Mouse (Mus musculus) forebrain, embryonic 10.5 days (tissue): ENCODE results near the gene 9230112D13Rik. TPM values are rescaled to one million over a fixed set of nuclear protein-coding genes. Genes with fewer than 3 reads are reported as not detected.

Source experiments
- DNase-seq: peaks from one replicate; pipeline ENCODE4 v3.0.0-alpha.2; 2017; ENCODE audit warnings: low spot score; ENCODE audit errors: extremely low spot score
- H3K27ac ChIP-seq: fragments of 300-500 bp; sonication (generic); 2 replicates; pipeline ENCODE4 v1.5.1; 2016; ENCODE audit warnings: mild to moderate bottlenecking
- H3K27me3 ChIP-seq: fragments of 300-500 bp; sonication (generic); 2 replicates; pipeline ENCODE4 v1.6.1; 2016; ENCODE audit warnings: mild to moderate bottlenecking; ENCODE audit not compliant: poor library complexity, severe bottlenecking
- H3K36me3 ChIP-seq: fragments of 300-500 bp; sonication (generic); replicated peaks from 2 replicates; pipeline ENCODE4 v1.6.1; 2016; ENCODE audit warnings: mild to moderate bottlenecking, moderate library complexity
- H3K4me1 ChIP-seq: fragments of 300-500 bp; sonication (generic); 2 replicates; pipeline ENCODE4 v1.6.1; 2016
- H3K4me3 ChIP-seq: fragments of 300-500 bp; sonication (generic); 2 replicates; pipeline ENCODE4 v1.5.1; 2016; ENCODE audit warnings: mild to moderate bottlenecking, moderate library complexity
- H3K9me3 ChIP-seq: fragments of 300-500 bp; sonication (generic); 2 replicates; pipeline ENCODE4 v1.6.1; 2016; ENCODE audit warnings: mild to moderate bottlenecking, moderate library complexity
- WGBS: fragments of 180-500 bp; shearing (Covaris S2); methylation state at CpG from one replicate; pipeline ENCODE4 v1.1.7; 2016; 5-methylcytosine and 5-hydroxymethylcytosine counted together
- polyA plus RNA-seq: library from polyadenylated mRNA; unstranded; fragments of >200 nt; fragmentation: Nextera tagmentation; extraction: Ambion mirVana; gene quantifications from 2 replicates; pipeline ENCODE4 v1.2.1, GENCODE M21; 2016

9230112D13Rik gene
- polyA plus RNA-seq, 1 experiment from 2014 or later: not detected

- 76% methylated on average over 13 of the region's 13 CpGs for WGBS
- no peak for DNase-seq
- Histone ChIP-seq H3K27ac (0 out of 2 replicates have a peak overlapping the region, but pooled peaks have one; percentile 5), H3K4me3 (no peak overlapping the region), H3K27me3 (peaks cover 26% of the 10 kb centered on the region), H3K9me3 (no peaks in the 10 kb centered on the region), H3K36me3 (no peaks in the 10 kb centered on the region), H3K4me1 (no peaks in the 10 kb centered on the region)
Measured at GRCm38 (mm10) chr14:34555211-34555610, 32.6 kb upstream of the 9230112D13Rik start.

GRCm38 (mm10) chr14:34554047-34554446 lies 31.4 kb upstream of the 9230112D13Rik start:
- Histone ChIP-seq H3K27me3 (peaks cover 31% of the 10 kb centered on the region), H3K36me3 (no peaks in the 10 kb centered on the region), H3K4me1 (0 out of 2 replicates have a peak, but pooled peaks cover 6% of the 10 kb centered on the region), H3K9me3 (no peaks in the 10 kb centered on the region), H3K27ac (no peak overlapping the region), H3K4me3 (no peak overlapping the region)
- DNase-seq: no peak
- WGBS: 71% methylated on average over 3 of the region's 3 CpGs

GRCm38 (mm10) chr14:34553470-34553869 lies 30.9 kb upstream of the 9230112D13Rik start:
- no peak overlapping the region for H3K27ac ChIP-seq
- WGBS: 89% methylated on average over 6 of the region's 6 CpGs
- H3K9me3 ChIP-seq: no peaks in the 10 kb centered on the region
- no peaks in the 10 kb centered on the region for H3K36me3 ChIP-seq
- H3K27me3 ChIP-seq: peaks cover 31% of the 10 kb centered on the region
- DNase-seq: no peak
- H3K4me1 ChIP-seq: peaks cover 10% of the 10 kb centered on the region
- H3K4me3 ChIP-seq: no peak overlapping the region

GRCm38 (mm10) chr14:34552226-34552625 lies 29.6 kb upstream of the 9230112D13Rik start:
- no peak for DNase-seq
- H3K36me3 ChIP-seq: no peaks in the 10 kb centered on the region
- H3K4me3 ChIP-seq: no peak overlapping the region
- H3K9me3 ChIP-seq: no peaks in the 10 kb centered on the region
- WGBS: 89% methylated on average over 5 of the region's 5 CpGs
- no peak overlapping the region for H3K27ac ChIP-seq
- peaks cover 17% of the 10 kb centered on the region for H3K4me1 ChIP-seq
- peaks cover 41% of the 10 kb centered on the region for H3K27me3 ChIP-seq

DNA sequence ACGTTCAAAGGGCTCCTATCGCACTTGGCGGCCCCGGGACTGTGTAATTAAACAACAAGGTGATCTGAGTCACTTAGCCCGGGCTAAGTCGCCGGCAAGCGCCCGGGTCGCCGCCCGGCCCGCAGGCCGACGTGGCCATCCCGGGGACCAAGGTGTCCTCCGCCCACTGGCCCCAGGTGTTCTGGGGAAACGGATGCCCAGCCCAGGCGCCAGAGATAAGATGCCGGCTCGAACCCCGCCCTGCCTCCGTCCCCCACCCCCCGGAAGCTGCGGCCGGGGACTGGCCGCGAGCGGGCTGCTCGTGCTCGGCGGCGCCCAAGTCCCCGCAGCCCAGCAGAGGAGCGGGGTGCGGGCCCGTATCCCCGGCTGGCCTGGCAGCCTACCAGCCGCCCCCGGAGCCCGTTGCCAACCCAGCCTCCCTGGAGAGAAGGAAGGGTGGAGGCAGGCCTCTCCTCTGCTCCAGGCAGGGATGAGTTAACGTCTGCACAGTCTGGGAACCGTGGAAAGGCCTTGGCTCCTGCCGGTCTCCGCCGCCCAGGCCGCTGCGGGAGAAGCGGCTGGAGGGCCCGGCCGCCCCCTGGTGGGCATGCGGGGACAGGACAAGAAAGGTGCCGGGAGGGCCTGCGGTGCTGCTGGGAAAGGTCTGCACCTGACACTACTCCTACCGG lies 26.5 kb upstream of the 9230112D13Rik start:
- H3K9me3 ChIP-seq: no peaks in the 10 kb centered on the region
- DNase-seq: peak; percentile 88
- peaks cover 66% of the 10 kb centered on the region for H3K27me3 ChIP-seq
- under 1% methylated on average over 54 of the region's 55 CpGs for WGBS
- H3K27ac ChIP-seq: peak overlapping the region; percentile 92
- H3K4me1 ChIP-seq: peaks cover 17% of the 10 kb centered on the region
- no peaks in the 10 kb centered on the region for H3K36me3 ChIP-seq
- H3K4me3 ChIP-seq: peak overlapping the region; percentile 83

DNA sequence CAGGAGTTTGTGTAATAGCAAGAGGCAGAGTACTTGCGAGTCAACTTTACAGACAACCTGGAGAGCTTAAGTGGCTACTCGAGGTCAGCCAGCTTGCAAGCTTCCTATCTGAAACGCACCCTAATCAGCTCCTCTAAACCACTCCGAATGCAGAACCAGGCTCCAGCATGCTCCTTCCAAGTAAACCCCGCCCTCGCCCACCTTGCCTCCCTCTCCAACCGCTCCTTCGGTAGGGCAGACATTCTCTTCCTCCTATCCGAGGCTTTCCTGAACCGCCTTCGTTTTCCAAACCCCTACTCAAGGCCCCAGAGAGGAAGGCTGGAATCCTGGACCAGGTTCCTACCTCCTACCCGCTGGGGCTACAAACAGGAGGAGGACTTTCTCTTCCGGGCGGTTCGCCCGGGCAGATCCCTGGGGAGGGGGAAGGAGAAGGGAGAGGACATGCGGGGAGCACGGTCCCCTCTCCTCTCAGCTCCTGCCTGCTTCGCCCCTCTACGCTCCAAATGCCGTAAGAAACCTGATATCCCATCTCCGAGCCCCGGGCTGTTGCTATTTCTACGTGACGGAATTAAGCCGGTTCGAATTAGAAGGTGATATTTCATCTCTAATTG lies 25.9 kb upstream of the 9230112D13Rik start:
- peaks cover 17% of the 10 kb centered on the region for H3K4me1 ChIP-seq
- no peaks in the 10 kb centered on the region for H3K36me3 ChIP-seq
- H3K9me3 ChIP-seq: no peaks in the 10 kb centered on the region
- peaks cover 66% of the 10 kb centered on the region for H3K27me3 ChIP-seq
- WGBS: under 1% methylated on average over 27 of the region's 27 CpGs
- peak overlapping the region; percentile 83 for H3K4me3 ChIP-seq
- DNase-seq: peak; percentile 65
- peak overlapping the region; percentile 92 for H3K27ac ChIP-seq

- Histone ChIP-seq H3K4me1 (peaks cover 22% of the 10 kb centered on the region), H3K36me3 (no peaks in the 10 kb centered on the region), H3K4me3 (no peak overlapping the region), H3K27me3 (peaks cover 62% of the 10 kb centered on the region), H3K27ac (no peak overlapping the region), H3K9me3 (no peaks in the 10 kb centered on the region)
- WGBS: 75% methylated on average over 2 of the region's 2 CpGs
- DNase-seq: no peak
Measured at GRCm38 (mm10) chr14:34544545-34544944, 21.9 kb upstream of the 9230112D13Rik start.

- Histone ChIP-seq H3K27me3 (peaks cover 62% of the 10 kb centered on the region), H3K4me3 (no peak overlapping the region), H3K27ac (no peak overlapping the region), H3K36me3 (no peaks in the 10 kb centered on the region), H3K9me3 (no peaks in the 10 kb centered on the region), H3K4me1 (peaks cover 16% of the 10 kb centered on the region)
- DNase-seq: no peak
- WGBS: 88% methylated on average over 6 of the region's 6 CpGs
Measured at GRCm38 (mm10) chr14:34544001-34544400, 21.4 kb upstream of the 9230112D13Rik start.

- Histone ChIP-seq H3K9me3 (no peaks in the 10 kb centered on the region), H3K4me1 (peaks cover 14% of the 10 kb centered on the region), H3K36me3 (no peaks in the 10 kb centered on the region), H3K4me3 (no peak overlapping the region), H3K27ac (no peak overlapping the region), H3K27me3 (peaks cover 62% of the 10 kb centered on the region)
- DNase-seq: no peak
- WGBS: 74% methylated on average over 6 of the region's 6 CpGs
Measured at GRCm38 (mm10) chr14:34543596-34543995, 21.0 kb upstream of the 9230112D13Rik start.

DNA sequence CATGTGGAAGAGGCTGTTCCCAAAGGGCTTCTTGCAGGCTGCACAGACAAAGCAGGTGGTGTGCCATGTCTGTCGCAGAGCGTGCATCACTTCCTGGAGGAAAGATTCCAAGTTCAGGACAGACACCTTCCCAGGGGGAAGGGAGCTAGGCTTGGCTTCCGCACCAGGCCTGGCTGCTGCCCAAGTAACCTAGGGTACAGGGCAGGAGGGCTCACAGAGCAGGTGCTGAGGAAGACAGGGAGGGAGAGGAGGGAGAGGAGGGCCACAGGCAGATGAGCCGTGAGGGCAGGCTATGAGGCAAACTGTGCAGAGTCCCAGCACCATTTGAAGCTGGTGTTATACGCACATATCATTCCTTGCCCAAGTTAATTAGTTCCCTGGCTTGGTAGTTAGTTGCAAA lies 19.3 kb upstream of the 9230112D13Rik start:
- Histone ChIP-seq H3K27me3 (peaks cover 49% of the 10 kb centered on the region), H3K4me1 (peaks cover 6% of the 10 kb centered on the region), H3K4me3 (no peak overlapping the region), H3K27ac (no peak overlapping the region), H3K36me3 (no peaks in the 10 kb centered on the region), H3K9me3 (no peaks in the 10 kb centered on the region)
- WGBS: 89% methylated on average over 5 of the region's 5 CpGs
- DNase-seq: no peak

DNA sequence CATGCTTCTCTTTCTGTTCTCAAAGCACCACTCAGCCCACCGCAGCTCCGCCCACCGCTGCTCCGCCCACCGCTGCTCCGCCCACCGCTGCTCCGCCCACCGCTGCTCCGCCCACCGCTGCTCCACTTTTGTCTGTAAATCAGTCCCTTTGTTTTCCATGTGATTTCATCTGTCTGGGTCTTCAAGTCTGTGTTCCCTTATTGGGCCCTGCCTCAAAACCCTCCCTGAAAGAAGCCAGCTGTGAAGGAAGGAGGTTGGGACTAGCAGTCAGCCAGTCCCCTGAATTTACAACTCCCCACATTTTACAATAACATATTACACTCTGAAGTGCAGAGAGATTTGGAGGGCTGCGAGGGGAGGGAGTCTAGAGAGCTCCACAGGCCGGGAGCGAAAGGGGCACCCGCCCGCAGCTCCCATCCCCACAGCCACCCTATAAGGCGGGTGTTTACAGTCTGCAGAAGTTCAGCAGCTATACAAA lies 18.1 kb upstream of the 9230112D13Rik start:
- H3K4me3 ChIP-seq: peak overlapping the region; percentile 26
- H3K27me3 ChIP-seq: peaks cover 42% of the 10 kb centered on the region
- peak overlapping the region; percentile 73 for H3K27ac ChIP-seq
- 13% methylated on average over 17 of the region's 17 CpGs for WGBS
- peaks cover 6% of the 10 kb centered on the region for H3K4me1 ChIP-seq
- peak; percentile 39 for DNase-seq
- no peaks in the 10 kb centered on the region for H3K36me3 ChIP-seq
- no peaks in the 10 kb centered on the region for H3K9me3 ChIP-seq

DNA sequence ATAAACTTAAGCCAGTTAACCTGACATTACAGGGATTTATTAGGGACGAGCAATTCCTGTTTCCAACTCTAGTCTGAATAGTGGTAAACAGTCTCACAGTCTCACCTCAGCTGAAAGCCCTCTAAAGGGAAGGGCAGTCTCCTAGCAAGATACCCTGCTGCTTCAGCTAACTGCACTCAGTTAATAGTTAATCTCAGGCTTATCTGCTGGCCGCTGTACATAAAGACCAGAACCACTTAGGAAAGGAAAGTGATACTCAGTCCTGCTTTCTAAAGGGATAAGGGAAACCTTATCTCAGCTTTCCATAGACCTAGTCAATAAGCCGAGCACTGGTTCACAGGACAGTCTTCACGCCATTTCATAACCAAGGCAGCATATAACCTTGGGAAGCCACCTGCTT lies 13.3 kb upstream of the 9230112D13Rik start:
- Histone ChIP-seq H3K4me1 (peaks cover 4% of the 10 kb centered on the region), H3K9me3 (no peaks in the 10 kb centered on the region), H3K27me3 (0 out of 2 replicates have a peak, but pooled peaks cover 8% of the 10 kb centered on the region), H3K4me3 (no peak overlapping the region), H3K36me3 (no peaks in the 10 kb centered on the region), H3K27ac (no peak overlapping the region)
- 73% methylated on average over 4 of the region's 4 CpGs for WGBS
- DNase-seq: no peak

DNA sequence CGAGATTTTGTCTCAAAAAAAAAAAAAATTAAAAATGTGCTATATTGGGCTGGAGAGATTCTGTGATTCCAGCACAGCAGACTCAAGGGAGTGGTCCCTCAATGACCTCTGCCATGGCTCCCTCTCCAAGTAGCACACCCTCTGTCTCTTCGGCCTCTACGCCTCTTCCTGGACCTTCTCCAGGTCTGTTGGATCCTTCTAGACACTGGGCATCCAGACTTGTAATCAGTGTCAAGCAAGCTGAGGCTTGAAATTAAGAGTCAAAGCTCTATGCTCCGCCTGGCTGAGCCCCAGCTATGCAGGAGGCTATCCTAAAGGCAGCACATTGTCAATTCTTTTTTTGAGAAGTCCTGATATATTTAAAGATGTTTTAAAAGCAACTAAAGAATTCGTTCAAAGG lies 10.9 kb upstream of the 9230112D13Rik start:
- no peak for DNase-seq
- no peak overlapping the region for H3K4me3 ChIP-seq
- H3K9me3 ChIP-seq: peaks cover 10% of the 10 kb centered on the region; the same call in 1 of the 2 replicates
- 85% methylated on average over 5 of the region's 5 CpGs for WGBS
- no peak overlapping the region for H3K27ac ChIP-seq
- H3K27me3 ChIP-seq: peaks cover 16% of the 10 kb centered on the region
- no peaks in the 10 kb centered on the region for H3K36me3 ChIP-seq
- no peaks in the 10 kb centered on the region for H3K4me1 ChIP-seq
